Mouse (Mus musculus) spleen, postnatal 10 days (tissue): ENCODE measurements around the gene Grip1.

Source experiments
- DNase-seq, 2 experiments: peaks; one replicate each; pipeline ENCODE4 v3.0.0; 2021 to 2022; ENCODE audit warnings: low spot score in 2 of 2

Gene Grip1

GRCm38 (mm10) chr10:120136020-120136562 is 682.5 kb downstream of the Grip1 start:
- DNase-seq = no peak
